Mouse (Mus musculus) cerebellum, postnatal 14 days (tissue): Measurements from ENCODE around the gene Prkag2.
"Not testable (repeated sequence)": the region's sequence is repeated elsewhere in the genome, so short reads cannot be mapped to it uniquely, and the experiment has no call there.

ENCODE experiments used
- DNase-seq, 2 experiments: peaks; one replicate each; pipeline ENCODE4 v3.0.0; 2021; ENCODE audit warnings: mixed read lengths in 2 of 2

The Prkag2 gene

GRCm38 (mm10) chr5:24861449-24861930 is 239.0 kb downstream of the Prkag2 start:
- DNase-seq = no peak

- peak; percentile 93 to 96 for DNase-seq
These were observed 239.6 kb downstream of the Prkag2 start for GRCm38 (mm10) chr5:24860635-24861448.

- DNase-seq = no peak
These were observed 240.5 kb downstream of the Prkag2 start for GRCm38 (mm10) chr5:24859771-24860540.

- DNase-seq = no peak
These were observed 245.4 kb downstream of the Prkag2 start for GRCm38 (mm10) chr5:24854827-24855600.

- no peak for DNase-seq
These were observed 246.2 kb downstream of the Prkag2 start for GRCm38 (mm10) chr5:24854256-24854655.

GRCm38 (mm10) chr5:24848261-24848660 is 252.2 kb downstream of the Prkag2 start:
- not testable (repeated sequence) for DNase-seq

- no peak for DNase-seq
These were observed 256.6 kb downstream of the Prkag2 start for GRCm38 (mm10) chr5:24843841-24844240.

GRCm38 (mm10) chr5:24843103-24843475 is 257.4 kb downstream of the Prkag2 start:
- no peak for DNase-seq

- DNase-seq = peak; percentile 100
These were observed 258.0 kb downstream of the Prkag2 start, which contains the start of gene Rheb for GRCm38 (mm10) chr5:24842274-24843102. TSS of gene Rheb (minus strand) at chr5:24842624.

- no peak for DNase-seq
These were observed 258.7 kb downstream of the Prkag2 start for GRCm38 (mm10) chr5:24841662-24842273.

GRCm38 (mm10) chr5:24840975-24841431 is 259.4 kb downstream of the Prkag2 start:
- no peak for DNase-seq

- DNase-seq = no peak
These were observed 266.0 kb downstream of the Prkag2 start for GRCm38 (mm10) chr5:24834491-24834890.

- DNase-seq = no peak
These were observed 268.5 kb downstream of the Prkag2 start for GRCm38 (mm10) chr5:24831912-24832311.

- no peak for DNase-seq
These were observed 272.0 kb downstream of the Prkag2 start for GRCm38 (mm10) chr5:24828446-24828845.

GRCm38 (mm10) chr5:24827173-24827572 is 273.3 kb downstream of the Prkag2 start:
- DNase-seq = no peak

- DNase-seq = no peak
These were observed 274.2 kb downstream of the Prkag2 start for GRCm38 (mm10) chr5:24826056-24826770.

- DNase-seq = no peak
These were observed 274.9 kb downstream of the Prkag2 start for GRCm38 (mm10) chr5:24825365-24826055.

GRCm38 (mm10) chr5:24823864-24824405 is 276.5 kb downstream of the Prkag2 start:
- no peak for DNase-seq

GRCm38 (mm10) chr5:24822781-24823180 is 277.7 kb downstream of the Prkag2 start:
- DNase-seq = peak in 1 of 2 experiments; percentile 30

- not testable (repeated sequence) for DNase-seq
These were observed 278.2 kb downstream of the Prkag2 start for GRCm38 (mm10) chr5:24822231-24822630.
